Mouse (Mus musculus) brain, embryonic 18.5 days (tissue): Measurements from ENCODE around the gene Foxo3.

ENCODE experiments used
- DNase-seq: peaks from one replicate; pipeline ENCODE4 v3.0.0-alpha.2; 2012; ENCODE audit warnings: low read depth, low spot score

Foxo3 gene

GRCm38 (mm10) chr10:42227751-42228241 lies 48.8 kb downstream of the Foxo3 start:
- DNase-seq, result no peak

- DNase-seq, result no peak
Observed at GRCm38 (mm10) chr10:42226176-42226575, 50.4 kb downstream of the Foxo3 start.

- no peak for DNase-seq
Observed at GRCm38 (mm10) chr10:42225184-42225935, 51.2 kb downstream of the Foxo3 start.

GRCm38 (mm10) chr10:42221996-42222395 lies 54.6 kb downstream of the Foxo3 start:
- DNase-seq, result no peak

GRCm38 (mm10) chr10:42221136-42221891 lies 55.2 kb downstream of the Foxo3 start:
- DNase-seq, result no peak

GRCm38 (mm10) chr10:42220418-42220952 lies 56.1 kb downstream of the Foxo3 start:
- no peak for DNase-seq

- DNase-seq, result no peak
Observed at GRCm38 (mm10) chr10:42211407-42211806, 65.1 kb downstream of the Foxo3 start.

GRCm38 (mm10) chr10:42210641-42211040 lies 65.9 kb downstream of the Foxo3 start:
- no peak for DNase-seq

- no peak for DNase-seq
Observed at GRCm38 (mm10) chr10:42209809-42210208, 66.7 kb downstream of the Foxo3 start.

- no peak for DNase-seq
Observed at GRCm38 (mm10) chr10:42207612-42208011, 68.9 kb downstream of the Foxo3 start.

- DNase-seq, result no peak
Observed at GRCm38 (mm10) chr10:42204768-42205412, 71.7 kb downstream of the Foxo3 start.

GRCm38 (mm10) chr10:42203321-42204155 lies 73.0 kb downstream of the Foxo3 start:
- no peak for DNase-seq

- DNase-seq, result no peak
Observed at GRCm38 (mm10) chr10:42202561-42202960, 74.0 kb downstream of the Foxo3 start.

- no peak for DNase-seq
Observed at GRCm38 (mm10) chr10:42199472-42199871, 77.1 kb downstream of the Foxo3 start.

- no peak for DNase-seq
Observed at GRCm38 (mm10) chr10:42198682-42199081, 77.9 kb downstream of the Foxo3 start.

GRCm38 (mm10) chr10:42194784-42195183 lies 81.8 kb downstream of the Foxo3 start:
- no peak for DNase-seq

GRCm38 (mm10) chr10:42193981-42194380 lies 82.6 kb downstream of the Foxo3 start:
- no peak for DNase-seq

GRCm38 (mm10) chr10:42192951-42193350 lies 83.6 kb downstream of the Foxo3 start:
- DNase-seq, result no peak

- DNase-seq, result no peak
Observed at GRCm38 (mm10) chr10:42189674-42190434, 86.7 kb downstream of the Foxo3 start.

- DNase-seq, result no peak
Observed at GRCm38 (mm10) chr10:42189037-42189436, 87.5 kb downstream of the Foxo3 start.
